21 mouse cellular contexts compared by ENCODE assay signal in genomic region chr14:32091124-32091523, GRCm38 (mm10). TPM values are rescaled to one million over a fixed set of nuclear protein-coding genes. Genes with fewer than 3 reads are reported as not detected.
DNase-seq lines count a peak whose midpoint lies in the region; ATAC-seq and TF ChIP-seq lines count a peak whose summit lies in the region.
"Had no signal": no experiment of that assay in that cellular context is flagged by ENCODE, and none has a peak within 500 bp of the region (broad histone marks: within the 10 kb centered on the region; RNA-seq: fewer than 3 reads in every experiment).

No protein-coding gene starts in this region.

- no peak for TF ChIP-seq POLR2A in heart, adult 2 months (IDR thresholded peaks at IDR 0.05; ENCODE audit: insufficient read depth, low read depth, low read length)
- no peak for TF ChIP-seq POLR2A in lung, adult 2 months (IDR thresholded peaks at IDR 0.05; ENCODE audit: borderline replicate concordance, extremely low read depth, low read depth, low read length)

- peaks cover 9% of the 10 kb centered on the region for H3K36me3 ChIP-seq in heart, adult 2 months (ENCODE audit: control insufficient read depth, insufficient read depth, low read length)
- peaks cover 13% of the 10 kb centered on the region; the same call in 1 of the 2 replicates for H3K36me3 ChIP-seq in lung, postnatal 0 days (ENCODE audit: insufficient read depth, low read length)
- peaks cover 34% of the 10 kb centered on the region for H3K36me3 ChIP-seq in heart, postnatal 0 days (replicated peaks; ENCODE audit: control insufficient read depth, insufficient read depth, low read length)
- peaks cover 18% of the 10 kb centered on the region; the same call in 1 of the 2 replicates for H3K36me3 ChIP-seq in liver, embryonic 11.5 days (ENCODE audit: control insufficient read depth, insufficient read depth, low read length)

- no peak overlapping the region for H3K9ac ChIP-seq in heart, adult 2 months (ENCODE audit: low read depth, low read length)
- H3K9ac ChIP-seq in lung, postnatal 0 days (replicated peaks; ENCODE audit: low read depth), result no peak overlapping the region
- no peak overlapping the region for H3K9ac ChIP-seq in heart, postnatal 0 days (replicated peaks; ENCODE audit: low read depth, low read length)
- H3K9ac ChIP-seq in liver, embryonic 11.5 days (ENCODE audit: low read depth, low read length), result no peak overlapping the region

- 0 out of 2 replicates have a peak, but pooled peaks have one; percentile 15 for TF ChIP-seq EP300 in heart, adult 2 months (IDR thresholded peaks at IDR 0.05; ENCODE audit: insufficient read depth, low read depth, low read length)
- TF ChIP-seq EP300 in lung, postnatal 0 days (IDR thresholded peaks at IDR 0.05), result no peak
- TF ChIP-seq EP300 in heart, postnatal 0 days (IDR thresholded peaks at IDR 0.05; ENCODE audit: low read depth), result no peak

- DNase-seq in heart, adult 2 months, result peak in 1 of 2 experiments; percentile 40
- no peak for DNase-seq in heart, postnatal 25 days (ENCODE audit: low spot score)
- DNase-seq in lung, postnatal 0 days (ENCODE audit: low spot score), result peak; percentile 16
- DNase-seq in lung, adult 2 months, result no peak
- no peak for DNase-seq in heart, postnatal 0 days (ENCODE audit: low spot score)
- no peak for DNase-seq in layer of hippocampus, adult 9-10 months (ENCODE audit: low spot score)
- DNase-seq in layer of hippocampus, postnatal 14 days (ENCODE audit: low spot score in 2 of 2), result no peak
- no peak for DNase-seq in liver, embryonic 11.5 days (ENCODE audit: low spot score)
- DNase-seq: adrenal gland, adult 2 months; cerebellum, adult 18-20 months; liver had no signal

- TF ChIP-seq CTCF in heart, adult 2 months (IDR thresholded peaks at IDR 0.05), result no peak
- no peak for TF ChIP-seq CTCF in lung, postnatal 0 days (IDR thresholded peaks at IDR 0.05)
- no peak for TF ChIP-seq CTCF in lung, adult 2 months (IDR thresholded peaks at IDR 0.05; ENCODE audit: insufficient read depth, low read length)
- no peak for TF ChIP-seq CTCF in heart, postnatal 0 days (IDR thresholded peaks at IDR 0.05; ENCODE audit: low read depth)

- no peaks in the 10 kb centered on the region for H3K9me3 ChIP-seq in lung, postnatal 0 days (ENCODE audit: low read length)
- no peaks in the 10 kb centered on the region for H3K9me3 ChIP-seq in heart, postnatal 0 days (replicated peaks; ENCODE audit: control insufficient read depth, low read length)
- H3K9me3 ChIP-seq in liver, embryonic 11.5 days (ENCODE audit: control insufficient read depth, low read length), result no peaks in the 10 kb centered on the region
- H3K9me3 ChIP-seq: forebrain, embryonic 10.5 days; megakaryocyte, embryonic 14.5 days had no signal

- no peaks in the 10 kb centered on the region for H3K27me3 ChIP-seq in heart, adult 2 months (ENCODE audit: control insufficient read depth, insufficient read depth, low read length)
- H3K27me3 ChIP-seq in lung, postnatal 0 days (replicated peaks; ENCODE audit: insufficient read depth, low read length), result no peaks in the 10 kb centered on the region
- no peaks in the 10 kb centered on the region for H3K27me3 ChIP-seq in heart, postnatal 0 days (ENCODE audit: control insufficient read depth, insufficient read depth, low read length)
- H3K27me3 ChIP-seq in liver, embryonic 11.5 days (replicated peaks; ENCODE audit: control insufficient read depth, insufficient read depth, low read length), result no peaks in the 10 kb centered on the region
- H3K27me3 ChIP-seq: megakaryocyte, embryonic 14.5 days had no signal

- intact Hi-C loops in heart, adult 2 months (cut with DNase I), result no loop called here
- intact Hi-C loops in heart, postnatal 25 days (cut with DNase I), result no loop called here

- no peak overlapping the region for H3K4me3 ChIP-seq in heart, adult 2 months
- no peak overlapping the region for H3K4me3 ChIP-seq in lung, postnatal 0 days (ENCODE audit: low read depth, low read length)
- no peak overlapping the region for H3K4me3 ChIP-seq in lung, adult 2 months (replicated peaks; ENCODE audit: extremely low read depth, low read depth, low read length)
- H3K4me3 ChIP-seq in heart, postnatal 0 days (ENCODE audit: low read depth, low read length), result no peak overlapping the region
- no peak overlapping the region for H3K4me3 ChIP-seq in liver, embryonic 11.5 days (ENCODE audit: low read depth, low read length)
- H3K4me3 ChIP-seq: forebrain, embryonic 10.5 days; left cerebral cortex, adult 2 months; megakaryocyte, embryonic 14.5 days had no signal

- H3K79me2 ChIP-seq in heart, adult 2 months (replicated peaks; ENCODE audit: control insufficient read depth, insufficient read depth, low read length), result peaks cover 2% of the 10 kb centered on the region; the same call in 1 of the 2 replicates

- ATAC-seq in lung, postnatal 0 days, result peak; percentile 11; the same call in 1 of the 2 replicates
- ATAC-seq in heart, postnatal 0 days (ENCODE audit: insufficient read depth, low read depth), result no peak
- ATAC-seq in liver, embryonic 11.5 days (replicated peaks; ENCODE audit: low FRiP score), result no peak
- ATAC-seq: intestine, postnatal 0 days had no signal

- H3K4me2 ChIP-seq in lung, postnatal 0 days (replicated peaks; ENCODE audit: low read depth, low read length), result no peak overlapping the region
- H3K4me2 ChIP-seq in heart, postnatal 0 days (ENCODE audit: low read depth, low read length), result no peak overlapping the region
- H3K4me2 ChIP-seq in liver, embryonic 11.5 days, result no peak overlapping the region

- H3K27ac ChIP-seq in heart, adult 2 months, result no peak overlapping the region
- H3K27ac ChIP-seq in lung, postnatal 0 days (ENCODE audit: low read length), result no peak overlapping the region
- 0 out of 2 replicates have a peak overlapping the region, but pooled peaks have one; percentile 11 for H3K27ac ChIP-seq in heart, postnatal 0 days (ENCODE audit: low read depth)
- no peak overlapping the region for H3K27ac ChIP-seq in liver, embryonic 11.5 days (ENCODE audit: low read depth, low read length)
- H3K27ac ChIP-seq: forebrain, embryonic 10.5 days; left cerebral cortex, adult 2 months had no signal

- WGBS in heart, adult 2 months, result 71% methylated on average over 4 of the region's 4 CpGs
- 61% methylated on average over 4 of the region's 4 CpGs for WGBS in lung, postnatal 0 days
- WGBS in lung, adult 2 months, result 64% methylated on average over 4 of the region's 4 CpGs
- 73% methylated on average over 4 of the region's 4 CpGs for WGBS in heart, postnatal 0 days
- 65% methylated on average over 4 of the region's 4 CpGs for WGBS in liver, embryonic 11.5 days

- H3K4me1 ChIP-seq in heart, adult 2 months (ENCODE audit: control insufficient read depth, insufficient read depth, low read length), result peaks cover 6% of the 10 kb centered on the region
- H3K4me1 ChIP-seq in lung, postnatal 0 days (ENCODE audit: insufficient read depth, low read depth, low read length), result 0 out of 2 replicates have a peak, but pooled peaks cover 3% of the 10 kb centered on the region
- no peaks in the 10 kb centered on the region for H3K4me1 ChIP-seq in lung, adult 2 months (ENCODE audit: control insufficient read depth, insufficient read depth, low read length)
- peaks cover 15% of the 10 kb centered on the region for H3K4me1 ChIP-seq in heart, postnatal 0 days (ENCODE audit: control insufficient read depth, insufficient read depth)
- H3K4me1 ChIP-seq in liver, embryonic 11.5 days (replicated peaks; ENCODE audit: control insufficient read depth, insufficient read depth, low read length), result peaks cover 10% of the 10 kb centered on the region

RNA-seq across cellular contexts. Expression of gene Dph3, which starts 5.6 kb away (rescaled TPM):
- 10 to 100 TPM; 81.7 to 99.2 TPM for total RNA-seq in heart, adult 2 months (2021)
- 40.2 and 63.3 TPM in 2 replicates for polyA plus RNA-seq in heart, adult 2 months (2012; rRNA removed)
- total RNA-seq in heart, postnatal 25 days (2021), result 10 to 100 TPM; 88.8 to 91.0 TPM
- polyA plus RNA-seq in lung, postnatal 0 days (2015; fragmentation: Nextera tagmentation; extraction: Ambion mirVana), result 70.5 and 81.6 TPM in 2 replicates
- polyA plus RNA-seq in lung, adult 2 months (2012; rRNA removed), result 12.3 and 13.8 TPM in 2 replicates
- total RNA-seq in heart, postnatal 0 days (2014; rRNA removed; ENCODE audit: low replicate concordance), result 35.0 and 54.1 TPM in 2 replicates
- polyA plus RNA-seq in heart, postnatal 0 days (2015; fragmentation: Nextera tagmentation; extraction: Ambion mirVana), result 102 and 103 TPM in 2 replicates
- 10 to 100 TPM; 32.9 to 40.7 TPM for total RNA-seq in layer of hippocampus, postnatal 14 days (2021)
- polyA plus RNA-seq in liver, embryonic 11.5 days (2014; fragmentation: Nextera tagmentation; extraction: Ambion mirVana), result 130 and 141 TPM in 2 replicates

RNA-seq across cellular contexts. Expression of gene Oxnad1, which starts 6.0 kb away (rescaled TPM):
- 10 to 100 TPM; 49.5 to 54.9 TPM for total RNA-seq in heart, adult 2 months (2021)
- 53.9 and 92.7 TPM in 2 replicates for polyA plus RNA-seq in heart, adult 2 months (2012; rRNA removed)
- total RNA-seq in heart, postnatal 25 days (2021), result 10 to 100 TPM; 50.4 to 56.2 TPM
- 9.1 and 12.1 TPM in 2 replicates for polyA plus RNA-seq in lung, postnatal 0 days (2015; fragmentation: Nextera tagmentation; extraction: Ambion mirVana)
- 10.4 and 13.2 TPM in 2 replicates for polyA plus RNA-seq in lung, adult 2 months (2012; rRNA removed)
- 68.6 and 85.5 TPM in 2 replicates for total RNA-seq in heart, postnatal 0 days (2014; rRNA removed; ENCODE audit: low replicate concordance)
- polyA plus RNA-seq in heart, postnatal 0 days (2015; fragmentation: Nextera tagmentation; extraction: Ambion mirVana), result 48.4 and 48.7 TPM in 2 replicates
- total RNA-seq in layer of hippocampus, postnatal 14 days (2021), result 10 to 100 TPM; 16.5 to 16.7 TPM
- 27.2 and 32.9 TPM in 2 replicates for polyA plus RNA-seq in liver, embryonic 11.5 days (2014; fragmentation: Nextera tagmentation; extraction: Ambion mirVana)

RNA-seq across cellular contexts. Expression of gene Msmb, which starts 50.7 kb away (rescaled TPM):
- total RNA-seq in heart, adult 2 months (2021), result not detected
- polyA plus RNA-seq in heart, adult 2 months (2012; rRNA removed), result not detected in 2 replicates
- not detected for total RNA-seq in heart, postnatal 25 days (2021)
- polyA plus RNA-seq in lung, postnatal 0 days (2015; fragmentation: Nextera tagmentation; extraction: Ambion mirVana), result not detected in 2 replicates
- polyA plus RNA-seq in lung, adult 2 months (2012; rRNA removed), result not detected in 2 replicates
- total RNA-seq in heart, postnatal 0 days (2014; rRNA removed; ENCODE audit: low replicate concordance), result not detected in 2 replicates
- polyA plus RNA-seq in heart, postnatal 0 days (2015; fragmentation: Nextera tagmentation; extraction: Ambion mirVana), result not detected in 2 replicates
- total RNA-seq in layer of hippocampus, postnatal 14 days (2021), result not detected
- polyA plus RNA-seq in liver, embryonic 11.5 days (2014; fragmentation: Nextera tagmentation; extraction: Ambion mirVana), result 0.38 TPM in 1 of 2 replicates, not detected in the other
- total RNA-seq: adrenal gland, adult 2 months; hematopoietic stem cell, adult 5-6 weeks; left cerebral cortex, adult 2 months had no signal
- polyA plus RNA-seq: adrenal gland, adult 2 months; brain, embryonic 14.5 days; cortical plate, adult 2 months; forebrain, embryonic 10.5 days; intestine, postnatal 0 days; lung, embryonic 16.5 days; neural tube, embryonic 14.5 days; spleen, adult 2 months had no signal
